7 mouse cellular contexts compared by ENCODE assay signal in the genomic region with DNA sequence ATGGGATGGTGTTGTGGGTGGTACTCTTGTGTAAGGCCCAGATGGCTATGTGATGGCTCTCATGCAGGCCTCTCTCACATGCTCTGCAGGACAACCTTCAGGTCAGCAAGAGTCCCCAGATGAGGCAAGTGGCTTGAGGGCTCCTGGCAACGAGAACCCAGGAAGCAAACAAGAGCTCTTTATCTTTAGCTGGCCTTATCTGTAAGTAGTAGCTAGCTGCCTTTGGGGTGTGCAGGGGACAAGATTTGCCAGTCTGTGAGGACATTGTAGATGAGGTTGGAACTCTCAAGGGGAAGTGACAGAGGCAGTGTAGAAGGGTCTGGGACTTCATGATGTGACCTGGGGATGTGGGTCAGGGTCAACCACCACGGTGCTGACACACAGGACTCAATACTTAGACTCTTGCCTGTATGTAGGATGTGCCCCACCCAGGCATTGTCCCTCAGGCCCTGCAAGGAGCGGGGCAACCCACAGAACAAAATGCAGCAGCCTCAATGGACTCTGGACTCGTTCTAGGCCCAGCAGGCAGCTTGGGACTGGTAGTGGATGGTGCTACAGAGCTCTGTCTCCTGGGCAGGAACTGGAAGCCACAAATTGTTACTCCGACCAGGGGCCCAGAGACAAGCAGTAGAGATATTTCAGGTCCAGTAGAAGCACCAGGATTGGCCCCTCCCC. TPM values are rescaled to one million over a fixed set of nuclear protein-coding genes. Genes with fewer than 3 reads are reported as not detected.
A peak's percentile ranks its signal among the peaks of the same experiment; 100 is the strongest.
DNase-seq lines count a peak whose midpoint lies in the region; ATAC-seq lines count a peak whose summit lies in the region.

No protein-coding gene starts in this region.

- no peaks in the 10 kb centered on the region for H3K27me3 ChIP-seq in kidney, embryonic 15.5 days
- H3K27me3 ChIP-seq in intestine, embryonic 15.5 days (replicated peaks): no peaks in the 10 kb centered on the region

- no peak for DNase-seq in kidney, adult 9 months
- DNase-seq in lung, postnatal 36 days: peak; percentile 37
- DNase-seq in left cerebral cortex, adult 18-20 months (ENCODE audit: low spot score in 2 of 2): no peak
- no peak for DNase-seq in layer of hippocampus, adult 18-20 months (ENCODE audit: low spot score in 2 of 2)

- no peak for ATAC-seq in kidney, embryonic 15.5 days (replicated peaks; ENCODE audit: low FRiP score)
- ATAC-seq in common myeloid progenitor, adult 5-6 weeks (replicated peaks; ENCODE audit: low read depth, poor library complexity, severe bottlenecking): peak; percentile 27
- ATAC-seq in intestine, embryonic 15.5 days: peak; percentile 69

- H3K27ac ChIP-seq in kidney, embryonic 15.5 days: peak overlapping the region; percentile 86
- peak overlapping the region; percentile 95 for H3K27ac ChIP-seq in intestine, embryonic 15.5 days

- peak overlapping the region; percentile 20; the same call in 1 of the 2 replicates for H3K4me2 ChIP-seq in kidney, embryonic 15.5 days
- peak overlapping the region; percentile 60 for H3K4me2 ChIP-seq in intestine, embryonic 15.5 days (replicated peaks)

- 67% methylated on average over 5 of the region's 5 CpGs for WGBS in kidney, embryonic 15.5 days
- WGBS in intestine, embryonic 15.5 days: 50% methylated on average over 5 of the region's 5 CpGs

- 0 out of 2 replicates have a peak, but pooled peaks cover 7% of the 10 kb centered on the region for H3K36me3 ChIP-seq in kidney, embryonic 15.5 days
- H3K36me3 ChIP-seq in intestine, embryonic 15.5 days: peaks cover 13% of the 10 kb centered on the region

- H3K4me1 ChIP-seq in kidney, embryonic 15.5 days: peaks cover 45% of the 10 kb centered on the region
- peaks cover 27% of the 10 kb centered on the region for H3K4me1 ChIP-seq in intestine, embryonic 15.5 days (replicated peaks)

- no peak overlapping the region for H3K9ac ChIP-seq in kidney, embryonic 15.5 days
- H3K9ac ChIP-seq in intestine, embryonic 15.5 days: peak overlapping the region; percentile 53; the same call in 1 of the 2 replicates

- H3K9me3 ChIP-seq in kidney, embryonic 15.5 days (replicated peaks): no peaks in the 10 kb centered on the region
- H3K9me3 ChIP-seq in intestine, embryonic 15.5 days: no peaks in the 10 kb centered on the region

- H3K4me3 ChIP-seq in kidney, embryonic 15.5 days (replicated peaks): no peak overlapping the region
- peak overlapping the region; percentile 37 for H3K4me3 ChIP-seq in intestine, embryonic 15.5 days (replicated peaks)

RNA-seq across cellular contexts. Expression of a gene that starts 1.9 kb away (rescaled TPM):
- polyA plus RNA-seq in kidney, embryonic 15.5 days (2015; fragmentation: Nextera tagmentation; extraction: Ambion mirVana): 13.6 and 18.2 TPM in 2 replicates
- total RNA-seq in common myeloid progenitor, adult 5-6 weeks (2017): 107 and 108 TPM in 2 replicates
- 153 and 171 TPM in 2 replicates for polyA plus RNA-seq in intestine, embryonic 15.5 days (2015; fragmentation: Nextera tagmentation; extraction: Ambion mirVana)
- 10 to 100 TPM; 21.7 to 21.9 TPM for total RNA-seq in left cerebral cortex, adult 18-20 months (2021)
- 10 to 100 TPM; 18.3 to 18.8 TPM for total RNA-seq in layer of hippocampus, adult 18-20 months (2021)

RNA-seq across cellular contexts. Expression of a gene that starts 18.9 kb away (rescaled TPM):
- 26.7 and 32.9 TPM in 2 replicates for polyA plus RNA-seq in kidney, embryonic 15.5 days (2015; fragmentation: Nextera tagmentation; extraction: Ambion mirVana)
- total RNA-seq in common myeloid progenitor, adult 5-6 weeks (2017): 12.1 and 21.0 TPM in 2 replicates
- 39.7 and 44.3 TPM in 2 replicates for polyA plus RNA-seq in intestine, embryonic 15.5 days (2015; fragmentation: Nextera tagmentation; extraction: Ambion mirVana)
- 10 to 100 TPM; 38.7 to 40.4 TPM for total RNA-seq in left cerebral cortex, adult 18-20 months (2021)
- 10 to 100 TPM; 41.4 to 44.8 TPM for total RNA-seq in layer of hippocampus, adult 18-20 months (2021)

RNA-seq across cellular contexts. Expression of a gene that starts 28.0 kb away (rescaled TPM):
- polyA plus RNA-seq in kidney, embryonic 15.5 days (2015; fragmentation: Nextera tagmentation; extraction: Ambion mirVana): 5.9 and 7.2 TPM in 2 replicates
- total RNA-seq in common myeloid progenitor, adult 5-6 weeks (2017): not detected in 2 replicates
- polyA plus RNA-seq in intestine, embryonic 15.5 days (2015; fragmentation: Nextera tagmentation; extraction: Ambion mirVana): 6.3 and 6.6 TPM in 2 replicates
- total RNA-seq in left cerebral cortex, adult 18-20 months (2021): 1 to 10 TPM; 4.3 to 4.6 TPM
- total RNA-seq in layer of hippocampus, adult 18-20 months (2021): 1 to 10 TPM; 2.0 to 2.9 TPM

RNA-seq across cellular contexts. Expression of a gene that starts 44.5 kb away (rescaled TPM):
- polyA plus RNA-seq in kidney, embryonic 15.5 days (2015; fragmentation: Nextera tagmentation; extraction: Ambion mirVana): 84.4 and 87.7 TPM in 2 replicates
- total RNA-seq in common myeloid progenitor, adult 5-6 weeks (2017): 8.9 and 24.3 TPM in 2 replicates
- 58.8 and 60.2 TPM in 2 replicates for polyA plus RNA-seq in intestine, embryonic 15.5 days (2015; fragmentation: Nextera tagmentation; extraction: Ambion mirVana)
- 100 to 1,000 TPM; 232 to 261 TPM for total RNA-seq in left cerebral cortex, adult 18-20 months (2021)
- total RNA-seq in layer of hippocampus, adult 18-20 months (2021): 100 to 1,000 TPM; 201 to 256 TPM

RNA-seq across cellular contexts. Expression of a gene that starts 57.7 kb away (rescaled TPM):
- polyA plus RNA-seq in kidney, embryonic 15.5 days (2015; fragmentation: Nextera tagmentation; extraction: Ambion mirVana): 0.44 and 0.80 TPM in 2 replicates
- not detected in 2 replicates for total RNA-seq in common myeloid progenitor, adult 5-6 weeks (2017)
- polyA plus RNA-seq in intestine, embryonic 15.5 days (2015; fragmentation: Nextera tagmentation; extraction: Ambion mirVana): 0.23 and 0.24 TPM in 2 replicates
- 1 to 10 TPM in 1 of 2 experiments, under 1 TPM in 1; 0.82 to 1.3 TPM for total RNA-seq in left cerebral cortex, adult 18-20 months (2021)
- 1 to 10 TPM in 1 of 2 experiments, under 1 TPM in 1; 0.61 to 1.2 TPM for total RNA-seq in layer of hippocampus, adult 18-20 months (2021)
